8 mouse cellular contexts compared by ENCODE assay signal in genomic region chr13:99513138-99513537, GRCm38 (mm10). TPM values are rescaled to one million over a fixed set of nuclear protein-coding genes. Genes with fewer than 3 reads are reported as not detected.
DNase-seq lines count a peak whose midpoint lies in the region; ATAC-seq and TF ChIP-seq lines count a peak whose summit lies in the region.

No protein-coding gene starts in this region.

- TF ChIP-seq CTCF in liver, postnatal 0 days (IDR thresholded peaks at IDR 0.05; ENCODE audit: low read depth) = peak; percentile 38

- no peak overlapping the region for H3K9ac ChIP-seq in intestine, embryonic 15.5 days
- H3K9ac ChIP-seq in liver, postnatal 0 days (replicated peaks) = no peak overlapping the region
- peak overlapping the region; percentile 60 for H3K9ac ChIP-seq in neural tube, embryonic 15.5 days (replicated peaks)

- intact Hi-C loops in gastrocnemius, postnatal 36 days (cut with DNase I) = loop anchor here (10.0 kb wide), 1 partner anchor 322 kb away; no protein-coding TSS in a partner anchor

- no peaks in the 10 kb centered on the region for H3K36me3 ChIP-seq in intestine, embryonic 15.5 days
- H3K36me3 ChIP-seq in liver, postnatal 0 days (replicated peaks; ENCODE audit: insufficient read depth, low read length) = no peaks in the 10 kb centered on the region
- H3K36me3 ChIP-seq in neural tube, embryonic 15.5 days = peaks cover 2% of the 10 kb centered on the region

- 0 out of 2 replicates have a peak overlapping the region, but pooled peaks have one; percentile 30 for H3K27ac ChIP-seq in intestine, embryonic 15.5 days
- H3K27ac ChIP-seq in liver, postnatal 0 days (ENCODE audit: low read depth) = no peak overlapping the region
- peak overlapping the region; percentile 97 for H3K27ac ChIP-seq in neural tube, embryonic 15.5 days (replicated peaks)

- no peaks in the 10 kb centered on the region for H3K9me3 ChIP-seq in intestine, embryonic 15.5 days
- H3K9me3 ChIP-seq in liver, postnatal 0 days (ENCODE audit: low read length) = no peaks in the 10 kb centered on the region
- no peaks in the 10 kb centered on the region for H3K9me3 ChIP-seq in neural tube, embryonic 15.5 days (replicated peaks)

- TF ChIP-seq EP300 in liver, postnatal 0 days (IDR thresholded peaks at IDR 0.05; ENCODE audit: low read depth) = no peak

- H3K27me3 ChIP-seq in intestine, embryonic 15.5 days (replicated peaks) = no peaks in the 10 kb centered on the region
- peaks cover 41% of the 10 kb centered on the region for H3K27me3 ChIP-seq in liver, postnatal 0 days (ENCODE audit: insufficient read depth, low read length)
- H3K27me3 ChIP-seq in neural tube, embryonic 15.5 days (replicated peaks) = no peaks in the 10 kb centered on the region

- no peak for ATAC-seq in intestine, embryonic 15.5 days
- ATAC-seq in liver, postnatal 0 days = no peak
- no peak for ATAC-seq in neural tube, embryonic 15.5 days (ENCODE audit: low FRiP score)

- WGBS in intestine, embryonic 15.5 days = 14% methylated on average over 7 of the region's 7 CpGs
- WGBS in liver, postnatal 0 days (ENCODE audit: insufficient replicate concordance) = 14% methylated on average over 7 of the region's 7 CpGs
- WGBS in neural tube, embryonic 15.5 days = 2% methylated on average over 7 of the region's 7 CpGs

- peak; percentile 29 to 58 for DNase-seq in frontal cortex, postnatal 10 days (ENCODE audit: low spot score in 2 of 2)
- DNase-seq in frontal cortex, postnatal 36 days (ENCODE audit: low spot score in 2 of 2) = no peak
- DNase-seq in cerebellum, postnatal 36 days = peak; percentile 55 to 60
- DNase-seq in gastrocnemius, postnatal 36 days = peak; percentile 38 to 42
- DNase-seq in liver, postnatal 0 days = no peak
- no peak for DNase-seq in thymus, postnatal 25 days

- peak overlapping the region; percentile 43 for H3K4me2 ChIP-seq in intestine, embryonic 15.5 days (replicated peaks)
- H3K4me2 ChIP-seq in liver, postnatal 0 days (ENCODE audit: low read depth, low read length) = no peak overlapping the region
- H3K4me2 ChIP-seq in neural tube, embryonic 15.5 days = peak overlapping the region; percentile 83

- H3K4me3 ChIP-seq in intestine, embryonic 15.5 days (replicated peaks) = no peak overlapping the region
- no peak overlapping the region for H3K4me3 ChIP-seq in liver, postnatal 0 days (ENCODE audit: low read depth, low read length)
- peak overlapping the region; percentile 84 for H3K4me3 ChIP-seq in neural tube, embryonic 15.5 days (replicated peaks)

- H3K4me1 ChIP-seq in intestine, embryonic 15.5 days (replicated peaks) = 0 out of 2 replicates have a peak, but pooled peaks cover 12% of the 10 kb centered on the region
- peaks cover 7% of the 10 kb centered on the region; the same call in 1 of the 2 replicates for H3K4me1 ChIP-seq in liver, postnatal 0 days (ENCODE audit: insufficient read depth)
- H3K4me1 ChIP-seq in neural tube, embryonic 15.5 days = peaks cover 61% of the 10 kb centered on the region

RNA-seq across cellular contexts. Expression of gene Map1b, which starts 3.2 kb away (rescaled TPM):
- total RNA-seq in gastrocnemius, postnatal 36 days (2021) = 1 to 10 TPM; 8.4 to 9.5 TPM
- 104 and 116 TPM in 2 replicates for polyA plus RNA-seq in intestine, embryonic 15.5 days (2015; fragmentation: Nextera tagmentation; extraction: Ambion mirVana)
- 1.2 and 1.3 TPM in 2 replicates for polyA plus RNA-seq in liver, postnatal 0 days (2015; fragmentation: Nextera tagmentation; extraction: Ambion mirVana)
- polyA plus RNA-seq in neural tube, embryonic 15.5 days (2015; fragmentation: Nextera tagmentation; extraction: Ambion mirVana) = 1,470 and 1,697 TPM in 2 replicates

Comparison
In these comparisons a context has a peak if more than half of its experiments do, and no peak if none do; other contexts are left out.
1. DNase-seq: peak in frontal cortex, postnatal 10 days (2 of 2), cerebellum, postnatal 36 days (2 of 2) and gastrocnemius, postnatal 36 days (2 of 2); none in frontal cortex, postnatal 36 days (0 of 2), liver, postnatal 0 days (single experiment) and thymus, postnatal 25 days (single experiment).
2. RNA of gene Map1b, which starts 3.2 kb away (polyA plus RNA-seq): 1,470 to 1,697 TPM in neural tube, embryonic 15.5 days and 104 to 116 TPM in intestine, embryonic 15.5 days; 1.2 to 1.3 TPM in liver, postnatal 0 days; every median in the first group is over 10 times any median in the second.